Mouse (Mus musculus) right cerebral cortex, postnatal 36 days (tissue): Measurements from ENCODE around the gene Fam186b.

ENCODE experiments used
- DNase-seq, 2 experiments: peaks; one replicate each; pipeline ENCODE4 v3.0.0; 2022; ENCODE audit warnings: low spot score in 2 of 2, mixed read lengths in 1 of 2

Gene Fam186b

GRCm38 (mm10) chr15:99224208-99224911 lies 71.3 kb downstream of the Fam186b start, which contains the start of gene Kcnh3:
TSS of gene Kcnh3 (plus strand) at chr15:99224861.
- DNase-seq: peak; percentile 74 to 75

GRCm38 (mm10) chr15:99223585-99224207 lies 72.0 kb downstream of the Fam186b start:
- peak; percentile 65 to 85 for DNase-seq

- no peak for DNase-seq
Observed at GRCm38 (mm10) chr15:99222794-99223584, 72.7 kb downstream of the Fam186b start.

- peak in 1 of 2 experiments; percentile 47 for DNase-seq
Observed at GRCm38 (mm10) chr15:99221315-99221952, 74.3 kb downstream of the Fam186b start.
